Mouse (Mus musculus) subcutaneous adipose tissue, adult 2 months (tissue): ENCODE results near the gene Ebf4. TPM values are rescaled to one million over a fixed set of nuclear protein-coding genes. Genes with fewer than 3 reads are reported as not detected.

Source experiments
- polyA plus RNA-seq: library from polyadenylated mRNA; depleted of rRNA; stranded (reverse); fragments of >200 nt; gene quantifications from 2 replicates; pipeline ENCODE4 v1.2.3, GENCODE M21; 2012; ENCODE audit warnings: low replicate concordance; rRNA removed

Gene Ebf4
- polyA plus RNA-seq = 1.0 and 19.0 TPM in 2 replicates

DNA sequence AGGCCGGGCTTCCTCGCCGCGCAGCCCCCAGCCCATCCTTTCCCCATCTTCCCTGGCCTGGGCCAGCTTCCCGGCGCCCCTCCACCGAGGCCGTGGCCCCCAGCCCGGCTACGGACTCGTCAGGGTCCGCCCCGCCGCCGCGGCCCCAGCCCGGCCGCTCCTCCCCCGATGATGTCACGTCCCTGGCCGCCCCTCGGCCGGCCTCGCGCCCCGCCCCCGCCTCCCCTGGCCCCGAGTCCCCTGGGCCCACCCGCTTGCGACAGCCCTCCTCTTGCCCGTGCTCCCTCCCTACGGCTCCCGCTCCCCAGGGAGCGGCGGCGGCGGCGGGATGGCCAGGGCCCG is at the start of gene Ebf4:
Ebf4 (plus strand) TSS at position 234 of the 342 bp plus-strand sequence.

DNA sequence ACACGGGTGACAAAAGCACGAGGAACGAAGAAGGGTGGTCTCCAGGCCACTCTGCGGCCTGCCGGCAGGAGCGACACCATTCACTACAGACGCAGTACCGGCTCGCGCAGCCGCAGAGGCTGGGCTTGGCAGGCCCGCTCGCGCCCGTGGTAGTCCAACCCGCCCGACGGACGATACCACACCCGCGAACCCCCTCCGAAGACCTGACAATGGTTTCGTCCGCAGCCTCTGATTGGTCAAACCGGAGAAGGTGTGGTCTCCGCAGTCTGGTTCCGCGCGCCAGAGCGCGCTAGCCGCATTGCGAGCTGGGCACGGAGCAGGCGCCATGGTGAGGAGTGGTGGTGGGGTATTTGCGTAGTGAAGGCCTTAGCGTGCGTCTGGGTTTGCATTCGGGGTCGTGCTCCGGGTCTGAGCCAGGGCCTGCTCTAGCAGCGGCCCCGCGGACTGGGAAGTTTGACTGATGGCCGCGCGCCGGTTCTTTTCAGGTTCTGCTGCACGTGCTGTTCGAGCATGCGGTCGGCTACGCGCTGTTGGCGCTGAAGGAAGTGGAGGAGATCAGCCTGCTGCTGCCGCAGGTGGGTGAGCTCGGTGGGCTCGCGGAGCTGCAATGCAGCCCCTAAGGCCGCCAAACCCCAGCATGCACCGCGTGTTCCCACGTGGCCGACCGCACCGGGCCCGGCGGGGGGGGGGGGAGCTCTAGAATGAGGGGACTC is 20.7 kb upstream of the Ebf4 start, which contains the start of gene Nop56:
Nop56 (plus strand) TSS at position 282 of the 713 bp plus-strand sequence.

DNA sequence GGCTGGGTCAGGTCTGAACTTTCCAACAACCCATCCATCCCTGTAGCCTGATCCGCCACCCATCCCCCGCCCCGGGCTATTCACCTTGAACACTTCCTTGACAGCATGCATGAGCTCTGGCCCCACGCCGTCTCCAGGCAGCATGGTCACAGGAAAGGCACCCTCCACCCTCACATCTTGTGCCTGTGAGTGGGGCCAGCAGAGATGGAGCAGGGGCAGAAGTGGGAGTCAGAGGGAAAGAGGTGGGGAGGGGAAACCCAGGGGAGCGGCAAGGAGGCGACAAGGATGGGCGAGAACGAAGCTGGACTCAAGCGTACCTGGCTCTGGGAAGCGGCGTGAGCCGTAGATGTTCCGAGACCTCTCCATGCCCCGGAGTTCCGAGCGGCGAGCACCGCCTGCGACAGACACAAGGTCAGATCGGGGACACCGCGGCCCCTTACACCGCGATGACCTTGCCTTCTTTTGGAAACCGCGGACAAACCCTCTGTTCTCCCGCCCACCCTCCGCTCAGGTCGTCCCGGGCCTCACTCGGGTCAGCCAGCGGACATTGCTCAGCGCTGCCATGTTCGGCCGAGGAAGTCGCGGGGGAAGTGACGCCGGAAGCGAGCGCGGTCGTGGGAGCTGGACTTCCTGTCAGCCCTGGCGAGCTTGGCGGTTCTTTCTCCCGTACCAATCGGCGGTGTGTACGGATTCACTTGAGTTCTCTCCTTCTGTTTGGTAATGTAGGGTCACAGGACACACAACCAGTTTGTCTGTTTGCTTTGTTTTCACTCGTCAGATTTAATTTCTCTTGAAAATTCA is 10.9 kb upstream of the Ebf4 start, which contains the start of gene Idh3b:
Idh3b (minus strand) TSS at position 694 of the 801 bp plus-strand sequence.

DNA sequence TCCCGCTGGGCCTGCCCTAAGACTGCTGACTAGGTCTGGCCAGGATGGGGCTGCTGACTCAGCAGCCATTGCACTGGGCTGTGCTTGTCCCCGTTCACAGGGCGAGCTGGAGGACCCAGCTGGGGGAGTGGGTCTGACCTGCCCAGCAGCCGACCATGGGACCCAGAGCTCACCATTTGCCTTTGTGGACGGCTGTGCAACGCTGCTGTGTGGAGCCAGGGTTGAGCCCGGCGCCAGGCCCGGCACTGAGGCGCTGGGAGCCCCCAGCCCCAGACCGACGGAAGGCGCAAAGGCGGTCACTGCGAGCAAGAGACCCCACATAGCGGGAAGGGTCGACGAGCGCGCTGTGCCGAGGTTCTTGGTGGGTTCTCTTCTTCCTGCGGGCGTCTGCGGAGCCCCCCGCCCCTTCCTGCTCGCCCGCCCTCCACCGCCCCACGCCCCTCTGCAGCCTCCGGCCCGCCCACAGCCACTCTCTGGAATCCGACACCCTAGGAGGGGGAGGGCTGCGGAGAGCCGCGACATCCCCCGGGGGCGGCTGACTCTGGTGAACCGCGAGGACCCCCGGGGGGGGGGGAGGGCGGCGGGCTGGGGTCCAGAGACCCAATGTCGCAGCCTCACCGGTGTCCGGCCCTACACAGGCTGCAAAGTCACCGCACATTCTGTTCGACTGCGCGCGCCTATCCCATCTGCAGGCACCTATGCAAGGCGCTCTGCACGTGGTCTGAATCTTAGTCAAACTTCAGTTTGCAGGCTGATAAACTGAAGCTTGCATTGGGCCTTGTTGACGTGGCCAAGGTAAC is 102.4 kb downstream of the Ebf4 start, which contains the start of gene Cpxm1:
Cpxm1 (minus strand) TSS at position 389 of the 800 bp plus-strand sequence.

DNA sequence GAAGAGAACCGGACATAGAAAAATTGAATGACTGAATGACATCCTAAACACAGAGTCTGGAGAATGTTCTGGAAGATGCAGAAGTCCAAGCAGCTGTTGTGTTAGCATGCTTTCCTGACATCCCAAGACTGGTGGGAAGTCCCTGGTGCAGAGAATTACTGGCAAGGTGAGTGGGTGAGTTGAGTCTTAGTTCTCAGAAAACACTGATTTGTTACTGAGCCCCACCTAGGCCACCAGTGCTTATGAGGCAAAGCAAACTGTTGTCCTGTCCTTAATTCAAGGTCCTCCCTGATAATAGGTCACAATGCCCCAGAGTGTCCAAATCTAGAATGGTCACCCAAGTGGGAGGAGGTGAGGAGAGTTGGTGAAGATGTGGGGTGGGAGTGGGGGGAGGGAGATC is 110.0 kb downstream of the Ebf4 start, which contains the start of the genes Gm28372 and 1700020A23Rik:
Gm28372 (plus strand) TSS at position 301 of the 400 bp plus-strand sequence.
1700020A23Rik (plus strand) TSS at position 321 of the 400 bp plus-strand sequence.

DNA sequence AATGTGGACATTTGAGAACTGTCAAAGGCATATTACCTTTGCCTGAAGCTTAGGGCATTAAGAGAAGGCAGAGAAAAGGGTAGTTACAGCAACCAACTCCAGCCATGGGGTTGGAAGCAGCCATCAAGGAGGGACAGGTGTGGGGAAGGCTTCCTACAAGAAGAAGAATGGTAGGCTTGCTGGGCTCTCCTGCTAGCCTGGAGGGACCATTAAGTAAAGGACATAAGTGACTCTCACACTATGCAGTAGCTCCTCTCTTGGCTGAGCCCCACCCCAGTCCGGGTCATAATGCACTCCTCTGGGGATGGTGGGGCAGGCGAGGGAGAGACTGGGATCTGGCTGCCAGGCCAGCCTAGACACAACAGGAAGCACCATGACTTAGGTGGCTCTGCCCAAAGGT is 111.2 kb downstream of the Ebf4 start, which contains the start of gene Tmem239:
Tmem239 (plus strand) TSS at position 301 of the 400 bp plus-strand sequence.

Other genes with a start within 250 kb of the Ebf4 start
- 0.05 TPM in 1 of 2 replicates, not detected in the other for gene Tgm6, start 182.8 kb upstream of the Ebf4 start, polyA plus RNA-seq
- 147 and 232 TPM in 2 replicates for gene Snrpb, start 115.8 kb upstream of the Ebf4 start, polyA plus RNA-seq
- gene Tmc2, start 100.0 kb upstream of the Ebf4 start, polyA plus RNA-seq = not detected in 2 replicates
- gene Nop56, start 20.7 kb upstream of the Ebf4 start, polyA plus RNA-seq = 25.8 and 133 TPM in 2 replicates
- 328 and 458 TPM in 2 replicates for gene Idh3b, start 10.6 kb upstream of the Ebf4 start, polyA plus RNA-seq
- gene Cpxm1, start 102.4 kb downstream of the Ebf4 start, polyA plus RNA-seq = 44.3 and 58.4 TPM in 2 replicates
- gene Gm28372, start 110.1 kb downstream of the Ebf4 start, polyA plus RNA-seq = not detected in 2 replicates
- gene 1700020A23Rik, start 110.1 kb downstream of the Ebf4 start, polyA plus RNA-seq = not detected in 2 replicates
- gene Tmem239, start 111.3 kb downstream of the Ebf4 start, polyA plus RNA-seq = not detected in 2 replicates
- gene Vps16, start 129.2 kb downstream of the Ebf4 start, polyA plus RNA-seq = 65.9 and 96.8 TPM in 2 replicates
- 28.9 and 48.9 TPM in 2 replicates for gene Pced1a, start 129.5 kb downstream of the Ebf4 start, polyA plus RNA-seq
- gene Ptpra, start 155.1 kb downstream of the Ebf4 start, polyA plus RNA-seq = 84.9 and 95.5 TPM in 2 replicates